Mouse (Mus musculus): ENCODE measurements at regions not wholly inside any gene's neighbourhood (a gene's known extent, or its start where the extent isn't known, plus 50 kb on each side); places are given as distances from the start of the nearest gene placed in this dataset.

GRCm38 (mm10) chr8:89153605-89154004, 109.6 kb upstream of the Sall1 start:
- TF ChIP-seq POLR2A (IDR thresholded peaks at IDR 0.05; ENCODE audit: borderline replicate concordance, control insufficient read depth, low read depth, low read length) (no peak), CTCF (IDR thresholded peaks at IDR 0.05; ENCODE audit: control insufficient read depth, insufficient read depth, low read length) (no peak)

Data from bone marrow, adult 2 months (tissue).